Mouse (Mus musculus) central nervous system, embryonic 14 days (tissue): Measurements from ENCODE around the gene Tec. TPM values are rescaled to one million over a fixed set of nuclear protein-coding genes. Genes with fewer than 3 reads are reported as not detected.

Source experiments
- polyA plus RNA-seq: library from polyadenylated mRNA; depleted of rRNA; stranded (reverse); fragments of >200 nt; gene quantifications from 2 replicates; pipeline ENCODE4 v1.2.3, GENCODE M21; 2012; rRNA removed

The Tec gene
- polyA plus RNA-seq, result 3.6 and 5.2 TPM in 2 replicates

GRCm38 (mm10) chr5:72868091-72868875 lies at the start of gene Tec:
Tec (minus strand) TSS chr5:72868483.

GRCm38 (mm10) chr5:72913648-72914557 lies 45.6 kb upstream of the Tec start, which contains the start of gene Slain2:
Slain2 (plus strand) TSS chr5:72914304.

DNA sequence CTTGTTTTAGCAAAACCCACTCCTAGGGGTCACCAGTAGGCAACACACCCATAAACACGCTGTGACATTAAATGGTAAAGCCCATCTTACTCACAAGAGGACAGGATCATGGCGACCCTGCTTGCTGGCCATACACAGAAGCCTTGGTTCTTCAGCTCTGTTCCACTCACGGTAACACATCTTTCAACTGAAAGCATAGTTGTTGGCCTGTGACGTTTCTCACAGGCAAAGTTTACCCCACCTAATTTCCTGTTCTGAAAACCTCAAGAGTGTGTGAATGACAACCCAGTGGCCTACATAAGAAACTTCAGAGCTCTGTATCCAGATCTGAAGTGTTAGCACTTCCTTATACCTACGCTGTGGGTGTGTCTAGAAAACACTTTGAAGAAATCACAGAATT lies 115.7 kb downstream of the Tec start, which contains the start of gene Txk:
Gene Txk (minus strand): TSS at position 193 of the 400 bp plus-strand sequence.

Other genes starting within 250 kb of the Tec start
- not detected in 2 replicates for gene Cnga1, start 224.2 kb downstream of the Tec start, polyA plus RNA-seq
- 0.17 and 0.84 TPM in 2 replicates for gene Nipal1, start 220.7 kb downstream of the Tec start, polyA plus RNA-seq
- gene Txk, start 115.7 kb downstream of the Tec start, polyA plus RNA-seq, result 0.05 and 0.08 TPM in 2 replicates
- 26.2 and 26.8 TPM in 2 replicates for gene Slain2, start 45.8 kb upstream of the Tec start, polyA plus RNA-seq
- gene Gm10135, start 106.2 kb upstream of the Tec start, polyA plus RNA-seq, result not detected in 2 replicates
- gene Slc10a4, start 138.4 kb upstream of the Tec start, polyA plus RNA-seq, result 19.8 and 20.2 TPM in 2 replicates